Mouse (Mus musculus) CH12.LX (cell line): ENCODE results near the gene Bsn. TPM values are rescaled to one million over a fixed set of nuclear protein-coding genes. Genes with fewer than 3 reads are reported as not detected.

Experiments used
- DNase-seq: peaks from one replicate; pipeline ENCODE4 v3.0.0-alpha.2; 2013; ENCODE audit errors: extremely low read depth
- H3K27ac ChIP-seq: 2 replicates; pipeline ENCODE4 v1.5.1; 2012; ENCODE audit warnings: low read depth, mild to moderate bottlenecking, control low read depth, moderate library complexity; ENCODE audit not compliant: insufficient read depth
- H3K27me3 ChIP-seq: replicated peaks from 2 replicates; pipeline ENCODE3; 2012; ENCODE audit warnings: inconsistent platforms
- H3K36me3 ChIP-seq, 2 experiments: replicated peaks in 1 of 2; 2 replicates each; pipeline versions ENCODE3 to v1.6.1; 2012; ENCODE audit warnings: inconsistent platforms in 1 of 2, low read length in 1 of 2, mild to moderate bottlenecking in 1 of 2, mixed read lengths in 1 of 2, moderate library complexity in 1 of 2; ENCODE audit not compliant: control insufficient read depth in 1 of 2, insufficient read depth in 1 of 2
- H3K4me1 ChIP-seq, 2 experiments: 2 replicates each; pipeline ENCODE4 v1.6.1; 2012; ENCODE audit warnings: inconsistent platforms in 1 of 2, moderate library complexity in 1 of 2; ENCODE audit not compliant: insufficient read depth in 2 of 2, control insufficient read depth in 1 of 2
- H3K4me2 ChIP-seq: 2 replicates; pipeline ENCODE4 v1.6.1; 2012; ENCODE audit warnings: low read depth, mild to moderate bottlenecking, control low read depth; ENCODE audit not compliant: poor library complexity, insufficient read depth, severe bottlenecking
- H3K4me3 ChIP-seq, 3 experiments: fragments of 150-350 bp in 1 of 3; sonication (generic) in 1 of 3; replicated peaks in 1 of 3; 2 replicates each; pipeline versions ENCODE3 to v1.5.1; 2011 to 2012; ENCODE audit warnings: low read depth in 2 of 3, low read length in 2 of 3, mild to moderate bottlenecking in 2 of 3, moderate library complexity in 2 of 3, control low read depth in 1 of 3, improper control_type of control experiment in 1 of 3, inconsistent platforms in 1 of 3, mixed read lengths in 1 of 3; ENCODE audit not compliant: poor library complexity in 1 of 3
- H3K79me2 ChIP-seq: replicated peaks from 2 replicates; pipeline ENCODE4 v1.6.1; 2012; ENCODE audit warnings: mild to moderate bottlenecking, moderate library complexity; ENCODE audit not compliant: control insufficient read depth, poor library complexity, insufficient read depth, severe bottlenecking; ENCODE audit errors: extremely low read depth
- H3K9ac ChIP-seq: 2 replicates; pipeline ENCODE4 v1.6.1; 2012; ENCODE audit warnings: low read depth, mild to moderate bottlenecking, control low read depth, moderate library complexity; ENCODE audit not compliant: insufficient read depth
- H3K9me3 ChIP-seq: replicated peaks from 2 replicates; pipeline ENCODE3; 2012; ENCODE audit warnings: low read length, inconsistent platforms, mixed read lengths
- CHD1 ChIP-seq: IDR thresholded peaks from 2 replicates; pipeline ENCODE4 v1.6.1; 2012; ENCODE audit warnings: low read depth, low read length, improper control_type of control experiment, inconsistent platforms
- CHD2 ChIP-seq: IDR thresholded peaks from 2 replicates; pipeline ENCODE4 v1.6.1; 2011; ENCODE audit warnings: low read length, improper control_type of control experiment
- CTCF ChIP-seq, 2 experiments: IDR thresholded peaks in 1 of 2; conservative IDR thresholded peaks in 1 of 2; 2 replicates each; pipeline ENCODE4 v1.5.1; 2011 to 2012; ENCODE audit warnings: low read depth in 2 of 2, low read length in 2 of 2, improper control_type of control experiment in 1 of 2, inconsistent platforms in 1 of 2, mild to moderate bottlenecking in 1 of 2, moderate library complexity in 1 of 2
- E2F4 ChIP-seq: IDR thresholded peaks from 2 replicates; pipeline ENCODE4 v1.6.1; 2011; ENCODE audit warnings: low read depth, low read length, improper control_type of control experiment; ENCODE audit not compliant: insufficient replicate concordance
- ELF1 ChIP-seq: IDR thresholded peaks from 2 replicates; pipeline ENCODE4 v1.6.1; 2014; ENCODE audit warnings: low read depth, mild to moderate bottlenecking, inconsistent platforms, low read length, improper control_type of control experiment
- ETS1 ChIP-seq: conservative IDR thresholded peaks from 2 replicates; pipeline ENCODE4 v1.6.1; 2012; ENCODE audit warnings: low read depth, mild to moderate bottlenecking, inconsistent platforms, low read length, improper control_type of control experiment, moderate library complexity
- GABPA ChIP-seq: IDR thresholded peaks from 2 replicates; pipeline ENCODE4 v1.6.1; 2012; ENCODE audit warnings: low read depth, low read length, improper control_type of control experiment, inconsistent platforms; ENCODE audit not compliant: insufficient replicate concordance
- IRF4 ChIP-seq: IDR thresholded peaks from 2 replicates; pipeline ENCODE4 v1.6.1; 2014; ENCODE audit warnings: low read depth, mild to moderate bottlenecking, inconsistent platforms, low read length, improper control_type of control experiment
- JUN ChIP-seq: IDR thresholded peaks from 2 replicates; pipeline ENCODE4 v1.6.1; 2011; ENCODE audit warnings: low read depth, mild to moderate bottlenecking, low read length, improper control_type of control experiment, moderate library complexity; ENCODE audit not compliant: insufficient read depth
- MAFK ChIP-seq: IDR thresholded peaks from 2 replicates; pipeline ENCODE4 v1.6.1; 2011; ENCODE audit warnings: low read length, improper control_type of control experiment; ENCODE audit not compliant: insufficient replicate concordance
- MAX ChIP-seq: IDR thresholded peaks from 2 replicates; pipeline ENCODE4 v1.6.1; 2011; ENCODE audit warnings: low read length, improper control_type of control experiment
- MYC ChIP-seq: IDR thresholded peaks from 2 replicates; pipeline ENCODE4 v1.6.1; 2011; ENCODE audit warnings: low read depth, mild to moderate bottlenecking, improper control_type of control experiment, low read length
- NELFE ChIP-seq: IDR thresholded peaks from 2 replicates; pipeline ENCODE4 v1.6.1; 2011; ENCODE audit warnings: low read depth, low read length, improper control_type of control experiment
- NRF1 ChIP-seq: IDR thresholded peaks from 2 replicates; pipeline ENCODE4 v1.6.1; 2014; ENCODE audit warnings: low read depth, mild to moderate bottlenecking, inconsistent platforms, low read length, improper control_type of control experiment, moderate library complexity
- POLR2A ChIP-seq: IDR thresholded peaks from 2 replicates; pipeline ENCODE4 v1.6.1; 2011; ENCODE audit warnings: low read depth, mild to moderate bottlenecking, improper control_type of control experiment, low read length
- RCOR1 ChIP-seq: conservative IDR thresholded peaks from 2 replicates; pipeline ENCODE4 v1.6.1; 2012; ENCODE audit warnings: low read depth, mild to moderate bottlenecking, inconsistent platforms, low read length, improper control_type of control experiment
- SMC3 ChIP-seq: IDR thresholded peaks from 2 replicates; pipeline ENCODE4 v1.6.1; 2011; ENCODE audit warnings: low read depth, low read length, improper control_type of control experiment
- TCF12 ChIP-seq: IDR thresholded peaks from 2 replicates; pipeline ENCODE4 v1.6.1; 2014; ENCODE audit warnings: low read depth, mild to moderate bottlenecking, inconsistent platforms, low read length, improper control_type of control experiment
- UBTF ChIP-seq: IDR thresholded peaks from 2 replicates; pipeline ENCODE4 v1.6.1; 2012; ENCODE audit warnings: low read depth, mild to moderate bottlenecking, inconsistent platforms, low read length, improper control_type of control experiment, moderate library complexity
- USF2 ChIP-seq: conservative IDR thresholded peaks from 2 replicates; pipeline ENCODE4 v1.6.1; 2011; ENCODE audit warnings: low read depth, low read length, improper control_type of control experiment
- dilution Hi-C: fragments of 300-500 bp; cut with MboI; formaldehyde crosslinking; loops from 2 replicates; pipeline ENCODE4 v1.14.3; 2020; ENCODE audit warnings: low sequenced_read_pairs; ENCODE audit not compliant: extremely low pct_unique_long_range_greater_than_20kb, extremely low pct_ligation_motif_present
- in situ Hi-C: fragments of 300-500 bp; cut with MboI; formaldehyde crosslinking; loops from 3 replicates; pipeline ENCODE4 v1.14.3; 2019; ENCODE audit warnings: low sequenced_read_pairs, low pct_ligation_motif_present, low pct_unique_long_range_greater_than_20kb, mixed read lengths
- polyA plus RNA-seq: library from polyadenylated mRNA; unstranded; fragments of >175 nt; gene quantifications from 2 replicates; pipeline ENCODE4 v1.2.1, GENCODE M21; 2012; ENCODE audit warnings: low read depth; ENCODE audit not compliant: insufficient read length
- total RNA-seq, 2 experiments: library from RNA; depleted of rRNA; stranded (reverse); fragments of 300-350 nt in 1 of 2; fragments of >200 nt in 1 of 2; gene quantifications; 2 replicates each; pipeline ENCODE4 v1.2.3; 2012 to 2014

Bsn gene
- total and polyA plus RNA-seq, 3 experiments: 3.6 to 7.8 (median 4.4) TPM

GRCm38 (mm10) chr9:108169751-108170150 is 20.4 kb downstream of the Bsn start:
- Histone ChIP-seq H3K27me3 (peaks cover 54% of the 10 kb centered on the region), H3K27ac (no peak overlapping the region), H3K4me1 (no peaks in the 10 kb centered on the region), H3K79me2 (no peaks in the 10 kb centered on the region), H3K36me3 (no peaks in the 10 kb centered on the region), H3K4me3 (no peak overlapping the region), H3K4me2 (no peak overlapping the region), H3K9ac (no peak overlapping the region), H3K9me3 (no peaks in the 10 kb centered on the region)
- in situ Hi-C loops (no loop called here), dilution Hi-C loops (no loop called here)
- TF ChIP-seq NRF1: no peak
- no peak for TF ChIP-seq MAX
- no peak for TF ChIP-seq POLR2A
- TF ChIP-seq TCF12: no peak
- TF ChIP-seq GABPA: no peak
- no peak for TF ChIP-seq JUN
- TF ChIP-seq USF2: no peak
- no peak for TF ChIP-seq UBTF
- DNase-seq: no peak

- Histone ChIP-seq H3K9ac (no peak overlapping the region), H3K79me2 (no peaks in the 10 kb centered on the region), H3K36me3 (no peaks in the 10 kb centered on the region), H3K9me3 (no peaks in the 10 kb centered on the region), H3K27me3 (peaks cover 17% of the 10 kb centered on the region), H3K27ac (no peak overlapping the region), H3K4me3 (no peak overlapping the region), H3K4me1 (peaks cover 0 to 3% of the 10 kb centered on the region in 2 experiments; a peak in 1 of 4 replicates), H3K4me2 (no peak overlapping the region)
- in situ Hi-C loops: no loop called here
- TF ChIP-seq SMC3: no peak
- TF ChIP-seq E2F4: no peak
- TF ChIP-seq NELFE: no peak
- TF ChIP-seq ELF1: no peak
- TF ChIP-seq ETS1: no peak
- TF ChIP-seq RCOR1: no peak
- no peak for TF ChIP-seq CTCF (conservative IDR thresholded peaks at IDR 0.05 in 1 of 2, IDR thresholded peaks at IDR 0.05 in 1 of 2; ENCODE audit: low read depth in 2 of 2, low read length in 2 of 2)
- TF ChIP-seq MAFK: no peak
- TF ChIP-seq CHD1: no peak
- no peak for TF ChIP-seq MYC
- no peak for TF ChIP-seq NRF1
- no peak for TF ChIP-seq IRF4
- no peak for TF ChIP-seq CHD2
- dilution Hi-C loops: no loop called here
- no peak for DNase-seq
These were observed 25.0 kb downstream of the Bsn start for GRCm38 (mm10) chr9:108165143-108165542.
